Mouse (Mus musculus): ENCODE measurements around the gene Arhgap40. TPM values are rescaled to one million over a fixed set of nuclear protein-coding genes. Genes with fewer than 3 reads are reported as not detected.

Arhgap40 gene
- total RNA-seq, 2 experiments from 2014 or later: not detected

Other genes starting within 250 kb of the Arhgap40 start
- gene Lbp, start 206.3 kb upstream of the Arhgap40 start, total RNA-seq (2021): 1 to 10 TPM; 6.2 to 7.0 TPM
- gene Snhg11, start 137.2 kb upstream of the Arhgap40 start, total RNA-seq (2021): under 1 TPM; 0.15 to 0.26 TPM
- 10 to 100 TPM; 35.0 to 35.8 TPM for gene Ralgapb, start 102.9 kb upstream of the Arhgap40 start, total RNA-seq (2021)
- 10 to 100 TPM in 1 of 2 experiments, 1 to 10 TPM in 1; 3.1 to 18.9 TPM for gene Adig, start 10.2 kb upstream of the Arhgap40 start, total RNA-seq (2021)
- not detected for gene Slc32a1, start 98.0 kb downstream of the Arhgap40 start, total RNA-seq (2021)
- 1 to 10 TPM; 5.0 to 5.8 TPM for gene Actr5, start 112.1 kb downstream of the Arhgap40 start, total RNA-seq (2021)
- 10 to 100 TPM; 11.6 to 16.1 TPM for gene Ppp1r16b, start 152.6 kb downstream of the Arhgap40 start, total RNA-seq (2021)

All from heart, adult 18-20 months (tissue).